Mouse (Mus musculus) forebrain, embryonic 15.5 days (tissue): ENCODE data around the gene Zic4. TPM values are rescaled to one million over a fixed set of nuclear protein-coding genes. Genes with fewer than 3 reads are reported as not detected.

Source experiments
- ATAC-seq: fragments of 200-750 bp; cut with Nextera tagmentation; replicated peaks from 2 replicates; pipeline ENCODE4 v1.8.0; 2017; ENCODE audit warnings: mild to moderate bottlenecking, moderate TSS enrichment, moderate library complexity
- H3K27ac ChIP-seq: fragments of 300-500 bp; sonication (generic); replicated peaks from 2 replicates; pipeline ENCODE4 v1.5.1; 2015; ENCODE audit warnings: mild to moderate bottlenecking, inconsistent platforms
- H3K27me3 ChIP-seq: fragments of 300-500 bp; sonication (generic); 2 replicates; pipeline ENCODE4 v1.6.1; 2015; ENCODE audit warnings: inconsistent platforms
- H3K36me3 ChIP-seq: fragments of 300-500 bp; sonication (generic); 2 replicates; pipeline ENCODE4 v1.6.1; 2015; ENCODE audit warnings: mild to moderate bottlenecking, inconsistent platforms
- H3K4me1 ChIP-seq: fragments of 300-500 bp; sonication (generic); 2 replicates; pipeline ENCODE4 v1.6.1; 2015; ENCODE audit warnings: inconsistent platforms
- H3K4me2 ChIP-seq: fragments of 300-500 bp; sonication (generic); replicated peaks from 2 replicates; pipeline ENCODE4 v1.6.1; 2015; ENCODE audit warnings: mild to moderate bottlenecking, inconsistent platforms
- H3K4me3 ChIP-seq: fragments of 300-500 bp; sonication (generic); 2 replicates; pipeline ENCODE4 v1.5.1; 2015; ENCODE audit warnings: mild to moderate bottlenecking, inconsistent platforms
- H3K9ac ChIP-seq: fragments of 300-500 bp; sonication (generic); replicated peaks from 2 replicates; pipeline ENCODE4 v1.6.1; 2015; ENCODE audit warnings: mild to moderate bottlenecking, inconsistent platforms
- H3K9me3 ChIP-seq: fragments of 300-500 bp; sonication (generic); 2 replicates; pipeline ENCODE4 v1.6.1; 2016; ENCODE audit warnings: inconsistent platforms
- WGBS: fragments of 180-500 bp; shearing (Covaris S2); methylation state at CpG from one replicate; pipeline ENCODE4 v1.1.7; 2015; ENCODE audit warnings: mixed read lengths; 5-methylcytosine and 5-hydroxymethylcytosine counted together
- polyA plus RNA-seq: library from polyadenylated mRNA; unstranded; fragments of >200 nt; fragmentation: Nextera tagmentation; extraction: Ambion mirVana; gene quantifications from 2 replicates; pipeline ENCODE4 v1.2.1, GENCODE M21; 2015

Zic4 gene
- polyA plus RNA-seq, 1 experiment from 2014 or later: 55.0 TPM

DNA sequence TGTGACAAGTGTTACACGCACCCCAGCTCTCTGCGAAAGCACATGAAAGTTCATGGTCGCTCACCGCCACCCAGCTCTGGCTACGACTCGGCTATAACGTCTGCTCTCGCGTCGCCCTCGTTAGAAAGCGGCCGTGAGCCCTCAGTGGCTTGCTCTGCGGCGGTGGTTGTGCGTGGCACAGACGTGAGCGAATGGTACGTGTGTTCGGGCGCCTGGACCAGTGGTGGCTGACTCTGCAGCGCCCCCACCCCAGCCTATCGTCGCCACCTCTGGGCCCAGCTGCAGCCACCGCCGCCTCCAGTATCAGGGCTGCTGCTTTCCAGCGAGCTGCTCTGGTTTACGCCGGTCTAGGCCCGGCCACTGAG, 21.9 kb downstream of the Zic4 start:
- 2% methylated on average over 30 of the region's 30 CpGs for WGBS
- peaks cover 88% of the 10 kb centered on the region for H3K27me3 ChIP-seq
- no peaks in the 10 kb centered on the region for H3K9me3 ChIP-seq
- peak overlapping the region; percentile 74 for H3K4me2 ChIP-seq
- no peaks in the 10 kb centered on the region for H3K36me3 ChIP-seq
- H3K9ac ChIP-seq: peak overlapping the region; percentile 36; the same call in 1 of the 2 replicates
- H3K27ac ChIP-seq: peak overlapping the region; percentile 91
- peak; percentile 24 for ATAC-seq
- peak overlapping the region; percentile 18 for H3K4me3 ChIP-seq
- H3K4me1 ChIP-seq: peaks cover 33% of the 10 kb centered on the region

DNA sequence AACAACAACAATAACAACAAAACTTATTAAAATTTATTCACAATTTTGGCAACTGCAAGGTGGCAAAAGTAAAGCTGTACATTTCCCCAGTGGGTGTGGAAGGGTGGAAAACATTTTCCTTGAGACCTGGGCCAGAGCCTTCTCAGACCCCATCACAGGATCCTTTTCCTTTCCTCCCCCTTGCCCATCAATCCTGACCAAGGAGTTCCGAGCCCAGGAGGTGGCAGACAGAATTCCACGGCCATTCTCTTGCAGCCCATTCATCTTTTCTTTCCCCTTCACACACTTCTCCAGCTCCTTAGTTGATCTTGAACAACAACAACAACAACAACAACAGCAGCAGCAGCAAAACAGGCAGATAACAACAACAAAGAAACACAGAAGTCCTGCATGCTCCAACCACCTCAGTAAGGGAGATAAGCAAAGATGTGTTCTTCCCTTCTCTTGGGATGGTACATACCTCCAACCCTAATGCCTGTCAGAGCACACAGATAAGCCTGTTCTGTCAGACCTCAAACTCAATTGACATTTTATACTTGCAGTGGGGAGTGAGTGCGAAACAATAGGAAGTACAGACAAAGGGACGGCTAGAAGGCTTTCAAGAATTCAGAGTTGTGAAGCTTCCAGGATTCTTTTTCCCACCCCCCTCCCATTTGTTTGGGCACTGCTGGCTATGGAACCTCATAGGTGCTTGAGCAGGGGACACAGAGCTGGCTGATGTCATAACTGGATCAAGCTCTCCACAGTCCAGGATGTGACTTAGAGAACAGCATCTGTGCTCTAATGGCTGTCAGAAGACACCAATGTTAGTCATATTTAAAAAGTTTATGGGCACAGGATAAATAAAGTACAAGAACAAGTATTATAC, 22.7 kb downstream of the Zic4 start:
- 27% methylated on average over 4 of the region's 4 CpGs for WGBS
- Histone ChIP-seq H3K4me3 (no peak overlapping the region), H3K27me3 (peaks cover 88% of the 10 kb centered on the region), H3K4me1 (peaks cover 33% of the 10 kb centered on the region), H3K4me2 (no peak overlapping the region), H3K9ac (0 out of 2 replicates have a peak overlapping the region, but pooled peaks have one; percentile 3), H3K27ac (peak overlapping the region; percentile 91), H3K36me3 (no peaks in the 10 kb centered on the region), H3K9me3 (no peaks in the 10 kb centered on the region)
- ATAC-seq: no peak

DNA sequence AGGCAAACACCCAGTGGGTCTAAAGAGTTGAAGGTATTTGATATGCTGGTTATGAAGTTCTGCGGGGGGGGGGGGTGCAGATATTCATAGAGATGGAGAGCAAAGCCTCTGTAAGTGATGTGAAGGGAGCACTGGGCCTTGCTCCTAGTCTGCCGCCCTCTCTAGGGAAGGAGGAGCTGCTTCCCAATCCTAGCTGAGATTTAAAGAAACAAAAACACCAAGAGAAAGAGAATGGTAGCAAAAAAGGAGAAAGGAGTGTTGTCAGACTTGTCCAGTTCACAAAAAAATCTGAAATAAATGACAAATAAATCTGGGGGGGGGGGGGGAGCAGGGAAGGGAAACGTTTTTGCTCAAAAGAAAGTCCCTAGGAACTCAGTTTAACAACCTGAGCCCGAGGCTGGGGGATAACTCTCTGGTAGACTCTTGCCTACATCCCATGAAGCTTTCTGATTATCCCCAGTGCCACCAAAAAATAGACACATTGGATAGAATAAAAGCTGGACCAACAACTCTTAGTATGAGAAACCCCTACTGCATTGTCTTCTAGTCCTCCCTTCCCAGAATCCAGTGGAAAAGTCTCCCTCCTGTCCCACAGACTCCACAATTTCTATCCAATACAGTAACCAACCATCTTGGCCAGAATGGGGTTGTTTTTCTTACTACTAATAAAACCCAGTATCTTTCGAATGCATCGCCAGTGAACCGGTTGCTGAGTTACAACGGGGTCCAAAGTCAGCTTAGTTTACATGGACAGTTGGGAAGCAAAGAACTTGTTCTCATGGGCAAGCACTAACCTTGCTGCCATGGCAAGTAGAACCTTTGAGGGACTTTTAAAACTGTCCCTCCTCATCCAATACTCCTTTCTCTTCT, 23.6 kb downstream of the Zic4 start:
- H3K9ac ChIP-seq: no peak overlapping the region
- no peak overlapping the region for H3K4me2 ChIP-seq
- no peaks in the 10 kb centered on the region for H3K9me3 ChIP-seq
- 8% methylated on average over 8 of the region's 8 CpGs for WGBS
- peaks cover 90% of the 10 kb centered on the region for H3K27me3 ChIP-seq
- ATAC-seq: no peak
- H3K36me3 ChIP-seq: no peaks in the 10 kb centered on the region
- H3K4me3 ChIP-seq: no peak overlapping the region
- H3K27ac ChIP-seq: peak overlapping the region; percentile 91
- peaks cover 33% of the 10 kb centered on the region for H3K4me1 ChIP-seq

- 0 out of 2 replicates have a peak overlapping the region, but pooled peaks have one; percentile 9 for H3K9ac ChIP-seq
Measured at GRCm38 (mm10) chr9:91386502-91386890, 24.3 kb downstream of the Zic4 start.

GRCm38 (mm10) chr9:91386891-91387739, 24.9 kb downstream of the Zic4 start:
- Histone ChIP-seq H3K9ac (peak overlapping the region; percentile 9; the same call in 1 of the 2 replicates), H3K4me2 (peak overlapping the region; percentile 30), H3K4me1 (peaks cover 23% of the 10 kb centered on the region), H3K27me3 (peaks cover 96% of the 10 kb centered on the region), H3K36me3 (no peaks in the 10 kb centered on the region), H3K27ac (peak overlapping the region; percentile 91), H3K9me3 (no peaks in the 10 kb centered on the region), H3K4me3 (peak overlapping the region; percentile 14)
- WGBS: 1% methylated on average over 31 of the region's 31 CpGs
- peak; percentile 26; the same call in 1 of the 2 replicates for ATAC-seq

More at GRCm38 (mm10) chr9:91386502-91386890, 24.3 kb downstream of the Zic4 start:
- Histone ChIP-seq H3K4me1 (peaks cover 27% of the 10 kb centered on the region), H3K27ac (peak overlapping the region; percentile 91), H3K27me3 (peaks cover 96% of the 10 kb centered on the region), H3K36me3 (no peaks in the 10 kb centered on the region), H3K4me3 (peak overlapping the region; percentile 14; the same call in 1 of the 2 replicates), H3K4me2 (peak overlapping the region; percentile 30; the same call in 1 of the 2 replicates), H3K9me3 (no peaks in the 10 kb centered on the region)
- no peak for ATAC-seq
- 5% methylated on average over 17 of the region's 17 CpGs for WGBS

DNA sequence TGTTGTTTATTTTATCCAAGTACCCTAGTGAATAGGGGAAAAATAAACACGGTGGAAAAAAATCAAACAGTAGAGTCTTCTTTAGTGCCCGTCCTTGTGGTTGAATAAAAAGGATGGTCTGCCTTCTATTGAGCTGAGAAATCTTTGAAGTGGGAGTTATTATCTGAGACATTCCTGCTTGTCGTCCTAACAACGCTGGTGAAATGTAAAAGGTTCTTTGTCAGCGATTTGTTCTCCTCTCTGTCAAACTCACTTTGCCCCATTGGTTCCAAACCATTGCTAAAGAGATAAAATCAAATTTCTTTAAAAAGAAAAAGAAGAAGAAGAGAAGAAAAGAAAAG, 25.5 kb downstream of the Zic4 start:
- Histone ChIP-seq H3K4me3 (no peak overlapping the region), H3K9me3 (no peaks in the 10 kb centered on the region), H3K4me1 (peaks cover 23% of the 10 kb centered on the region), H3K27me3 (peaks cover 96% of the 10 kb centered on the region), H3K36me3 (no peaks in the 10 kb centered on the region), H3K4me2 (peak overlapping the region; percentile 30; the same call in 1 of the 2 replicates), H3K27ac (peak overlapping the region; percentile 91; the same call in 1 of the 2 replicates), H3K9ac (no peak overlapping the region)
- ATAC-seq: no peak
- 6% methylated on average over 5 of the region's 5 CpGs for WGBS

GRCm38 (mm10) chr9:91388173-91388572, 26.0 kb downstream of the Zic4 start:
- WGBS: 12% methylated on average over 4 of the region's 4 CpGs
- ATAC-seq: no peak
- Histone ChIP-seq H3K4me2 (no peak overlapping the region), H3K9me3 (no peaks in the 10 kb centered on the region), H3K4me3 (no peak overlapping the region), H3K9ac (no peak overlapping the region), H3K27ac (no peak overlapping the region; the same call in 1 of the 2 replicates), H3K4me1 (peaks cover 23% of the 10 kb centered on the region), H3K27me3 (peaks cover 96% of the 10 kb centered on the region), H3K36me3 (no peaks in the 10 kb centered on the region)

- Histone ChIP-seq H3K36me3 (no peaks in the 10 kb centered on the region), H3K4me1 (0 out of 2 replicates have a peak, but pooled peaks cover 4% of the 10 kb centered on the region), H3K9ac (no peak overlapping the region), H3K4me3 (no peak overlapping the region), H3K4me2 (no peak overlapping the region), H3K27ac (peak overlapping the region; percentile 47; the same call in 1 of the 2 replicates), H3K27me3 (peaks cover 92% of the 10 kb centered on the region), H3K9me3 (no peaks in the 10 kb centered on the region)
- 13% methylated on average over 8 of the region's 8 CpGs for WGBS
- no peak; the same call in 1 of the 2 replicates for ATAC-seq
Measured at GRCm38 (mm10) chr9:91393376-91394068, 31.3 kb downstream of the Zic4 start.

DNA sequence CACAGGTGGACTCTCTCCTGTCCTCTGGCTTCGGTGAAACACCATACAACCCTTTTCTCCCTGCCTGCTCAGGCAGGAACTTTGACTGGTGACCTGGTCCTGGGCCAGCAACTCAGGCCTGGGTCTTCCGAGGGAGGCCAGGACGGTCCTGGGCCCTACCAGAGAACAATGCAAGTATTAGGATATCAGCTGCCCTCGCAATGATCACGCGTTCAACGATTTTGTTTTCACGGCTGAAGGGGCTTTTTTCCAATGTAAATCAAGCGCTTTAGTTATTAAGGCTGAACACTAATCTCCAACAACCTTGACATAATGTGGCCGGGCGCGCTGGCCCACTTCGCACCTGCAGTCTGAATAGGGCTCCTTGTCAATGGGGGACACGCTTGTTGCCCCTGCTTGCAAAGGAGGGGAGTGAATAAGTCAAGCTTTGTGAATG, 32.0 kb downstream of the Zic4 start:
- no peak overlapping the region for H3K4me3 ChIP-seq
- 2% methylated on average over 14 of the region's 14 CpGs for WGBS
- H3K27me3 ChIP-seq: peaks cover 91% of the 10 kb centered on the region
- ATAC-seq: no peak
- no peaks in the 10 kb centered on the region for H3K9me3 ChIP-seq
- H3K36me3 ChIP-seq: no peaks in the 10 kb centered on the region
- H3K9ac ChIP-seq: no peak overlapping the region
- H3K4me2 ChIP-seq: no peak overlapping the region
- H3K4me1 ChIP-seq: 0 out of 2 replicates have a peak, but pooled peaks cover 4% of the 10 kb centered on the region
- peak overlapping the region; percentile 47; the same call in 1 of the 2 replicates for H3K27ac ChIP-seq

DNA sequence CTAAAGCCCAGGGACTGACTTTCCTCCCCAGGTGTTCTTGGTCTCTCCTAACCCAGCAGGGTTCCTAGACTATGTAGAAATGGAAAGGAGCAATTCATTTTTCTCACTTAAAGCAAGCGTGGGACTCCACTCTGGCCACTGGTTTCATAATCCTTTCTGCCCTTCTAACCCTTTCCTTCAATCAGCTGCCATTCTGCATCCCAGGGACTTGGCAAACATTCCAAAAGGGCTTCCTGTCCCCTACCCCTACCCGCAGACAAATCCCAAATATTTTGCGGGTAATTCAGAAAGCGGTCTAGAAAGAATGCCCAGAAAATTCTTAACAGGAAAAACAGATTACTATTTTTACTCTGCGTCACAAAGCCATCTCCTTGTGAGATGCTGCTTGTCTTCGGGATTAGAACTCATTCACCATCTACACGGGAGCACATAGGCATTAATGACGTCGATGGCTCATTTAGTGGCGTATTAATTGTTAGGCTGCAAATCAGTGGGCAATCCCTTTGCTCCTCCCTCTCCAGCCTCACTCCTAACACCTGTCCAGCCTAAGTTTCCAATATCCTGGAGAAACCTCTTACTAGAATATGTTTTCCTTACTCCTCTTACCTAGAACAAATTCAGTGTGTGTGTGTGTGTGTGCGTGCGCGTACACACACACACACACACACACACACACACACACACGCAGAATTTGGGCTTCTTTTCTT, 33.0 kb downstream of the Zic4 start:
- H3K4me3 ChIP-seq: no peak overlapping the region
- 0 out of 2 replicates have a peak, but pooled peaks cover 4% of the 10 kb centered on the region for H3K4me1 ChIP-seq
- no peak overlapping the region for H3K4me2 ChIP-seq
- H3K9me3 ChIP-seq: no peaks in the 10 kb centered on the region
- H3K9ac ChIP-seq: no peak overlapping the region
- H3K27ac ChIP-seq: no peak overlapping the region
- WGBS: 8% methylated on average over 14 of the region's 14 CpGs
- H3K27me3 ChIP-seq: peaks cover 91% of the 10 kb centered on the region
- ATAC-seq: no peak
- no peaks in the 10 kb centered on the region for H3K36me3 ChIP-seq
